Mouse (Mus musculus) forebrain, embryonic 14.5 days (tissue): ENCODE results near the gene Tas1r1. TPM values are rescaled to one million over a fixed set of nuclear protein-coding genes. Genes with fewer than 3 reads are reported as not detected.

ENCODE experiments used
- ATAC-seq: fragments of 200-750 bp; cut with Nextera tagmentation; 2 replicates; pipeline ENCODE4 v1.8.0; 2017; ENCODE audit warnings: mild to moderate bottlenecking, moderate library complexity
- DNase-seq: peaks from one replicate; pipeline ENCODE4 v3.0.0-alpha.2; 2015; ENCODE audit warnings: low spot score
- H3K27ac ChIP-seq: fragments of 300-500 bp; sonication (generic); 2 replicates; pipeline ENCODE4 v1.5.1; 2014; ENCODE audit warnings: low read depth, mild to moderate bottlenecking, control low read depth, low read length, moderate library complexity
- H3K27me3 ChIP-seq: fragments of 300-500 bp; sonication (generic); replicated peaks from 2 replicates; pipeline ENCODE4 v1.6.1; 2014; ENCODE audit warnings: low read length, control low read depth, mixed read lengths; ENCODE audit not compliant: control insufficient read depth, insufficient read depth
- H3K36me3 ChIP-seq: fragments of 300-500 bp; sonication (generic); 2 replicates; pipeline ENCODE4 v1.6.1; 2014; ENCODE audit warnings: low read length, control low read depth; ENCODE audit not compliant: control insufficient read depth, insufficient read depth
- H3K4me1 ChIP-seq: fragments of 300-500 bp; sonication (generic); 2 replicates; pipeline ENCODE4 v1.6.1; 2014; ENCODE audit warnings: antibody characterized with exemption, low read length, control low read depth; ENCODE audit not compliant: control insufficient read depth, insufficient read depth
- H3K4me2 ChIP-seq: fragments of 300-500 bp; sonication (generic); 2 replicates; pipeline ENCODE4 v1.6.1; 2014; ENCODE audit warnings: mild to moderate bottlenecking, control low read depth, low read length
- H3K4me3 ChIP-seq: fragments of 300-500 bp; sonication (generic); 2 replicates; pipeline ENCODE4 v1.5.1; 2014; ENCODE audit warnings: low read depth, low read length, control low read depth
- H3K9ac ChIP-seq: fragments of 300-500 bp; sonication (generic); 2 replicates; pipeline ENCODE4 v1.6.1; 2014; ENCODE audit warnings: mild to moderate bottlenecking, low read length, control low read depth, moderate library complexity
- H3K9me3 ChIP-seq: fragments of 300-500 bp; sonication (generic); replicated peaks from 2 replicates; pipeline ENCODE4 v1.6.1; 2016; ENCODE audit warnings: low read length, control low read depth, mixed read lengths; ENCODE audit not compliant: control insufficient read depth
- WGBS: fragments of 180-500 bp; shearing (Covaris S2); extraction: QIAGEN DNeasy Blood & Tissue Kit; methylation state at CpG from one replicate; pipeline ENCODE4 v1.1.7; 2014; 5-methylcytosine and 5-hydroxymethylcytosine counted together
- polyA plus RNA-seq: library from polyadenylated mRNA; unstranded; fragments of >200 nt; fragmentation: Nextera tagmentation; extraction: Ambion mirVana; gene quantifications from 2 replicates; pipeline ENCODE4 v1.2.1, GENCODE M21; 2014

The Tas1r1 gene
- polyA plus RNA-seq, 1 experiment from 2014 or later: 0.32 TPM

DNA sequence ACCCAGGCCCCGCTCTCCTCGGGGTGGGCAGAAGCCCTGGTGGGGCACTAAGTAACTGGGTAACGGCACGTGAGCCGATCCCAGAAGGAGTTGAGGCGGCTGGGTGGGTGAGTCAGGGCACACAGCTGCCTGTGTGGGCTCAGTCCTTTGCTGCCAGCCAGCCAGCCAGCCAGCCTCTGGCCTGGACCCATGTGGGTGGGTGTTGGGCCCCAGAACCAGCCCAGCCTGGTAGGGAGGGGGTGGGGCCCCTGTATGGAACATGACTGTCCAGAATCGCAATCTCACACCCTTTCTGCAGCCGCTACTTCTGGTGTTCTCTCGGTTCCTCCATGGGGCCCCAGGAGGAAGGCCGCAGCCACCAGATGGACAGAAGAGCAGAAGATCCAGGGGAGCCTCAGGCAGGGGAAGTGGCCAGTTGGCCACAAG is 39.8 kb upstream of the Tas1r1 start:
- H3K27me3 ChIP-seq: no peaks in the 10 kb centered on the region
- no peaks in the 10 kb centered on the region for H3K4me1 ChIP-seq
- H3K36me3 ChIP-seq: no peaks in the 10 kb centered on the region
- H3K4me2 ChIP-seq: no peak overlapping the region
- H3K9me3 ChIP-seq: no peaks in the 10 kb centered on the region
- WGBS: 89% methylated on average over 10 of the region's 10 CpGs
- DNase-seq (no peak), ATAC-seq (no peak)
- H3K4me3 ChIP-seq: no peak overlapping the region
- H3K27ac ChIP-seq: no peak overlapping the region
- no peak overlapping the region for H3K9ac ChIP-seq

DNA sequence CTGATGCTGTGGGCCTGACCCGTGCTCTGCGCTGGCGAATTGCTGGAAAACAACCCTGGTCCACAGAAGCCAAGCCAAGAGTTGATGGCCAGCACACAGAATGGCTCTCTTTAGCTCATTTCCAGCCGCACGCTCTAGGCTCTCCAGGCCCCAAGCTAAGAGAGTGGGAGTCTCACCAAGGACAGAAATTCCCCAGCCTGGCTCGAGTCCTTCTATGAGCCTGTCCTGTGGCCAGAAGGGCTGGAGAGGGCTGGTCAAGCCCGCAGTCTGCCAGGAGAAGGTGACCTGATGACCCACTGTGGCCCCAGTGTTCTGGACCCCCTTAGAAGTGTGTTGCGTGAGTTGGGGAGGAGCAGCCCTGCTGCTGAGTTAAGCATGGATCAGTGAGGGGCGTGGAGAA is 38.8 kb upstream of the Tas1r1 start:
- no peak overlapping the region for H3K9ac ChIP-seq
- WGBS: 82% methylated on average over 9 of the region's 9 CpGs
- ATAC-seq: no peak
- no peaks in the 10 kb centered on the region for H3K27me3 ChIP-seq
- H3K4me1 ChIP-seq: no peaks in the 10 kb centered on the region
- no peak for DNase-seq
- no peak overlapping the region for H3K27ac ChIP-seq
- H3K4me3 ChIP-seq: no peak overlapping the region
- no peak overlapping the region for H3K4me2 ChIP-seq
- H3K9me3 ChIP-seq: no peaks in the 10 kb centered on the region
- H3K36me3 ChIP-seq: no peaks in the 10 kb centered on the region

DNA sequence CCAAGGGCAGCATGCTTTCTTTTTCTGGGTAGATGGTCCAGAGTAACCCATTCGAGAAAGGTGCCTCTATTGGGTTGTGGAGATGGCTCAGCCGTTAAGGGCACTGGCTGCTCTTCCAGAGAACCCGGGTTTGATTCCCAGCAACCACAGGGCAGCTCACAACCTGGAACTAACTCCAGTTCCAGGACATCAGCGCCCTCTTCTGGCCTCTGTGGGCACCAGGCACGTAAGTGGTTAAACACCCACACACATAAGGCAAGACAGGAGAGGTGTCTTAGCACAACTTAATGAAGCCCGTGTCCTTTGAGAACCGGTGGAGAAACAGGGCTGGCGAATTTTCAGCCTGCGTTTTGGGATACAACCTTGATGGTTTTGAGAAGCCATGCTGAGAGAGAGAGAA is 36.2 kb upstream of the Tas1r1 start:
- ATAC-seq: no peak
- Histone ChIP-seq H3K9ac (no peak overlapping the region), H3K9me3 (no peaks in the 10 kb centered on the region), H3K4me1 (no peaks in the 10 kb centered on the region), H3K27me3 (no peaks in the 10 kb centered on the region), H3K4me3 (no peak overlapping the region), H3K27ac (no peak overlapping the region), H3K36me3 (no peaks in the 10 kb centered on the region), H3K4me2 (no peak overlapping the region)
- WGBS: 82% methylated on average over 9 of the region's 9 CpGs
- DNase-seq: no peak

DNA sequence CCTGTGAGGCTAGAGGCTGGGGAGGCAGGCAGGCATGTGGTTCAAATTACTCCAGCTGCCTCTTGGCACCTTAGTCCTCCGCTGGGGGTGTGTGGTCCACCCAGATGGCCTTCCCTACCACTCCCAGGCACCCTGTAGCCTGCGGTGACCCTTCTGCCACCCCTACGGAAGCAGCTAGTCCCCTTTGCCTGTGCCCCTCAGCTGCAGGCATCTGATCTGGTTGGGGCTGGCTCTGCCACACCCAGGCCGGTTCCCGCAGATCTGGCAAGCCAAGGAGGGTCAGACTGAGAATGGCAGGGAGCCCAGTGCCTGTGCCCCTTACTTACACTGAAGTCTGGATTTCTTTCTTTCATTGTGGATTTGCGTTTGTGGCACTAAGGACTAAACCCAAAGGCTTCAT is 35.3 kb upstream of the Tas1r1 start:
- ATAC-seq: no peak
- WGBS: 88% methylated on average over 6 of the region's 6 CpGs
- no peaks in the 10 kb centered on the region for H3K9me3 ChIP-seq
- no peak overlapping the region for H3K9ac ChIP-seq
- no peaks in the 10 kb centered on the region for H3K27me3 ChIP-seq
- H3K36me3 ChIP-seq: no peaks in the 10 kb centered on the region
- H3K4me1 ChIP-seq: no peaks in the 10 kb centered on the region
- no peak for DNase-seq
- H3K27ac ChIP-seq: no peak overlapping the region
- no peak overlapping the region for H3K4me2 ChIP-seq
- H3K4me3 ChIP-seq: no peak overlapping the region

GRCm38 (mm10) chr4:152072655-152073054 is 34.3 kb upstream of the Tas1r1 start:
- Histone ChIP-seq H3K4me3 (no peak overlapping the region), H3K27ac (no peak overlapping the region), H3K36me3 (no peaks in the 10 kb centered on the region), H3K9me3 (no peaks in the 10 kb centered on the region), H3K4me2 (no peak overlapping the region), H3K4me1 (no peaks in the 10 kb centered on the region), H3K27me3 (no peaks in the 10 kb centered on the region), H3K9ac (no peak overlapping the region)
- 65% methylated on average over 10 of the region's 10 CpGs for WGBS
- no peak for ATAC-seq
- DNase-seq: no peak

GRCm38 (mm10) chr4:152072121-152072601 is 33.8 kb upstream of the Tas1r1 start, which contains the start of gene Plekhg5:
TSS of gene Plekhg5 (plus strand) at chr4:152072498.
- WGBS: 73% methylated on average over 10 of the region's 10 CpGs
- DNase-seq: peak; percentile 14
- no peak within 1 kb of the TSS for H3K4me2 ChIP-seq

GRCm38 (mm10) chr4:152070494-152071396 is 32.4 kb upstream of the Tas1r1 start:
- H3K4me3 ChIP-seq: no peak overlapping the region
- H3K9me3 ChIP-seq: no peaks in the 10 kb centered on the region
- H3K27me3 ChIP-seq: no peaks in the 10 kb centered on the region
- no peak overlapping the region for H3K9ac ChIP-seq
- ATAC-seq: no peak
- no peak for DNase-seq
- WGBS: 76% methylated on average over 11 of the region's 11 CpGs
- no peaks in the 10 kb centered on the region for H3K4me1 ChIP-seq
- H3K36me3 ChIP-seq: no peaks in the 10 kb centered on the region
- H3K4me2 ChIP-seq: no peak overlapping the region
- H3K27ac ChIP-seq: no peak overlapping the region

More at GRCm38 (mm10) chr4:152072121-152072601, 33.8 kb upstream of the Tas1r1 start, which contains the start of gene Plekhg5:
- H3K27me3 ChIP-seq: no peaks in the 10 kb centered on the region
- no peaks in the 10 kb centered on the region for H3K36me3 ChIP-seq
- H3K27ac ChIP-seq: no peak within 1 kb of the TSS
- H3K4me1 ChIP-seq: no peaks in the 10 kb centered on the region
- H3K4me3 ChIP-seq: no peak within 1 kb of the TSS
- no peaks in the 10 kb centered on the region for H3K9me3 ChIP-seq
- H3K9ac ChIP-seq: no peak within 1 kb of the TSS
- no peak for ATAC-seq

DNA sequence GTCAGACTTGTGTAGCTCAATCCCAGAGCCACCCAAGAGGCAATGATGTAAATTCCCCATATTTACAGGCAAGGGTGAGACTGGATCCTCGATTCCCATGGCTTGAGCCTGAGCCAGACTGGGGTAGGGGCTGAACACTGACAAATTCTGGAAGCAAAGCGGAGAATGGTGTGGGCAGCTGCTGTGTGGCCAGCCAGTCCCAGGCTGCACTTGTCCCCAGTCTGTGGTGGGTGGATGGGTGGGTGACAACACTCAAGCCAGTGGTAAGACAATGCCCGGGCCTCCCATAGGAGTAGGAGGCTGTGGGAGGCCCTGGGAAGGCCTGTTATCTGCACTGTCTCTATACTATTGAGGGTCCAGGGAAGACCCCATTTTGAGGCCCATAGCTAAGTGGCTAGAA is 30.9 kb upstream of the Tas1r1 start:
- Histone ChIP-seq H3K9me3 (no peaks in the 10 kb centered on the region), H3K9ac (no peak overlapping the region), H3K4me3 (no peak overlapping the region), H3K4me2 (no peak overlapping the region), H3K27me3 (no peaks in the 10 kb centered on the region), H3K27ac (no peak overlapping the region), H3K36me3 (no peaks in the 10 kb centered on the region), H3K4me1 (no peaks in the 10 kb centered on the region)
- DNase-seq: no peak
- no peak for ATAC-seq
- 83% methylated on average over 3 of the region's 3 CpGs for WGBS

GRCm38 (mm10) chr4:152068166-152068724 is 29.9 kb upstream of the Tas1r1 start:
- Histone ChIP-seq H3K4me1 (no peaks in the 10 kb centered on the region), H3K4me2 (no peak overlapping the region), H3K27me3 (no peaks in the 10 kb centered on the region), H3K9ac (no peak overlapping the region), H3K36me3 (no peaks in the 10 kb centered on the region), H3K27ac (no peak overlapping the region), H3K9me3 (no peaks in the 10 kb centered on the region), H3K4me3 (no peak overlapping the region)
- 85% methylated on average over 6 of the region's 6 CpGs for WGBS
- ATAC-seq (no peak), DNase-seq (no peak)
